Mouse (Mus musculus) megakaryocyte progenitor cell, adult 5-6 weeks (primary cell): ENCODE measurements around the gene Rsc1a1. TPM values are rescaled to one million over a fixed set of nuclear protein-coding genes. Genes with fewer than 3 reads are reported as not detected.

Experiments used
- ATAC-seq: replicated peaks from 2 replicates; pipeline ENCODE4 v1.8.0; 2016; ENCODE audit warnings: mild to moderate bottlenecking, moderate TSS enrichment, inconsistent platforms; ENCODE audit not compliant: poor library complexity
- total RNA-seq, 2 experiments: library from RNA; stranded (forward) in 1 of 2; stranded (reverse) in 1 of 2; fragments of 157-497, 149-512 nt in 1 of 2; fragments of 200-1000 nt in 1 of 2; gene quantifications; 2 replicates each; pipeline versions ENCODE4 v1.2.3 to v1.2.4; 2015 to 2017

Rsc1a1 gene
- 20.0 and 22.7 TPM in 2 replicates for total RNA-seq (2015)
- 6.6 and 7.6 TPM in 2 replicates for total RNA-seq (2017)

GRCm38 (mm10) chr4:141685499-141685898 is at the start of gene Rsc1a1:
Gene Rsc1a1 (minus strand): TSS chr4:141685599.
- no peak for ATAC-seq

- no peak for ATAC-seq
Observed at GRCm38 (mm10) chr4:141735206-141735560, 49.8 kb upstream of the Rsc1a1 start.

- ATAC-seq = peak; percentile 99
Observed at GRCm38 (mm10) chr4:141734446-141735205, 49.2 kb upstream of the Rsc1a1 start.

GRCm38 (mm10) chr4:141731766-141732165 is 46.4 kb upstream of the Rsc1a1 start:
- ATAC-seq = no peak

GRCm38 (mm10) chr4:141730401-141730800 is 45.0 kb upstream of the Rsc1a1 start:
- no peak for ATAC-seq

- ATAC-seq = no peak
Observed at GRCm38 (mm10) chr4:141729266-141729665, 43.9 kb upstream of the Rsc1a1 start.

GRCm38 (mm10) chr4:141725738-141726137 is 40.3 kb upstream of the Rsc1a1 start:
- no peak for ATAC-seq

GRCm38 (mm10) chr4:141725277-141725676 is 39.9 kb upstream of the Rsc1a1 start:
- ATAC-seq = no peak

GRCm38 (mm10) chr4:141724594-141724993 is 39.2 kb upstream of the Rsc1a1 start:
- no peak for ATAC-seq

- ATAC-seq = no peak
Observed at GRCm38 (mm10) chr4:141723673-141724068, 38.3 kb upstream of the Rsc1a1 start.

- ATAC-seq = peak; percentile 83
Observed at GRCm38 (mm10) chr4:141722731-141723672, 37.6 kb upstream of the Rsc1a1 start, which contains the start of gene Ddi2. Gene Ddi2 (minus strand): TSS chr4:141723419.

GRCm38 (mm10) chr4:141721961-141722360 is 36.6 kb upstream of the Rsc1a1 start:
- ATAC-seq = no peak

GRCm38 (mm10) chr4:141720761-141721523 is 35.5 kb upstream of the Rsc1a1 start:
- no peak for ATAC-seq

GRCm38 (mm10) chr4:141719304-141719703 is 33.9 kb upstream of the Rsc1a1 start:
- no peak for ATAC-seq

GRCm38 (mm10) chr4:141717633-141718032 is 32.2 kb upstream of the Rsc1a1 start:
- peak; percentile 24; the same call in 1 of the 2 replicates for ATAC-seq

- no peak for ATAC-seq
Observed at GRCm38 (mm10) chr4:141715027-141715426, 29.6 kb upstream of the Rsc1a1 start.

GRCm38 (mm10) chr4:141713598-141714142 is 28.3 kb upstream of the Rsc1a1 start:
- peak; percentile 78 for ATAC-seq

- ATAC-seq = no peak
Observed at GRCm38 (mm10) chr4:141711250-141711649, 25.9 kb upstream of the Rsc1a1 start.

GRCm38 (mm10) chr4:141708971-141709370 is 23.6 kb upstream of the Rsc1a1 start:
- ATAC-seq = no peak

- 0 out of 2 replicates have a peak, but pooled peaks have one; percentile 17 for ATAC-seq
Observed at GRCm38 (mm10) chr4:141708005-141708404, 22.6 kb upstream of the Rsc1a1 start.

GRCm38 (mm10) chr4:141705331-141705730 is 19.9 kb upstream of the Rsc1a1 start:
- ATAC-seq = no peak
